24 mouse cellular contexts compared by ENCODE assay signal in genomic region chr15:30122061-30122460, GRCm38 (mm10). TPM values are rescaled to one million over a fixed set of nuclear protein-coding genes. Genes with fewer than 3 reads are reported as not detected.
DNase-seq lines count a peak whose midpoint lies in the region; ATAC-seq and TF ChIP-seq lines count a peak whose summit lies in the region.
"Had no signal": no experiment of that assay in that cellular context is flagged by ENCODE, and none has a peak within 500 bp of the region (broad histone marks: within the 10 kb centered on the region; RNA-seq: fewer than 3 reads in every experiment).

No protein-coding gene starts in this region.

- H3K27me3 ChIP-seq in embryonic facial prominence, embryonic 14.5 days (replicated peaks; ENCODE audit: control insufficient read depth, insufficient read depth, low read length): no peaks in the 10 kb centered on the region
- no peaks in the 10 kb centered on the region for H3K27me3 ChIP-seq in embryonic facial prominence, embryonic 10.5 days (replicated peaks; ENCODE audit: low read depth, poor library complexity, severe bottlenecking)
- H3K27me3 ChIP-seq in forebrain, postnatal 0 days (ENCODE audit: insufficient read depth, low read length): no peaks in the 10 kb centered on the region
- no peaks in the 10 kb centered on the region for H3K27me3 ChIP-seq in forebrain, embryonic 10.5 days (ENCODE audit: poor library complexity, severe bottlenecking)
- H3K27me3 ChIP-seq: CH12.LX; embryonic facial prominence, embryonic 13.5 days; forebrain, embryonic 13.5 days; Patski had no signal

- no peaks in the 10 kb centered on the region for H3K9me3 ChIP-seq in embryonic facial prominence, embryonic 14.5 days (ENCODE audit: control insufficient read depth, low read length)
- H3K9me3 ChIP-seq in embryonic facial prominence, embryonic 10.5 days: no peaks in the 10 kb centered on the region
- no peaks in the 10 kb centered on the region for H3K9me3 ChIP-seq in forebrain, postnatal 0 days (ENCODE audit: low read length)
- no peaks in the 10 kb centered on the region for H3K9me3 ChIP-seq in forebrain, embryonic 10.5 days
- H3K9me3 ChIP-seq: embryonic facial prominence, embryonic 13.5 days; forebrain, embryonic 13.5 days; G1E had no signal

- peak; percentile 23 for DNase-seq in embryonic facial prominence, embryonic 14.5 days (ENCODE audit: low spot score)
- no peak for DNase-seq in embryonic facial prominence, embryonic 10.5 days (ENCODE audit: low spot score)
- peak; percentile 19 for DNase-seq in forebrain, postnatal 0 days
- DNase-seq in forebrain, embryonic 10.5 days (ENCODE audit: extremely low spot score, low spot score): no peak
- peak; percentile 46 for DNase-seq in brain, adult 2 months (ENCODE audit: low read depth, low spot score)
- DNase-seq in telencephalon, adult 2 months (ENCODE audit: low read depth, low spot score): peak; percentile 11
- no peak for DNase-seq in spleen, postnatal 14 days (ENCODE audit: low spot score in 2 of 2)
- DNase-seq: adrenal gland, adult 8-10 months; adrenal gland, postnatal 14 days; adrenal gland, postnatal 36 days; B cell, adult 2 months; cerebellum, adult 11-12 months; cerebellum, adult 2 months; cerebellum, adult 9-10 months; cerebellum, postnatal 10 days; cerebellum, postnatal 25 days had no signal

- H3K4me1 ChIP-seq in embryonic facial prominence, embryonic 14.5 days (ENCODE audit: control insufficient read depth, insufficient read depth, low read length): no peaks in the 10 kb centered on the region
- no peaks in the 10 kb centered on the region for H3K4me1 ChIP-seq in embryonic facial prominence, embryonic 10.5 days
- H3K4me1 ChIP-seq in forebrain, postnatal 0 days (ENCODE audit: insufficient read depth): no peaks in the 10 kb centered on the region
- H3K4me1 ChIP-seq in forebrain, embryonic 10.5 days: no peaks in the 10 kb centered on the region
- H3K4me1 ChIP-seq: embryonic facial prominence, embryonic 13.5 days; forebrain, embryonic 13.5 days had no signal

- H3K27ac ChIP-seq in embryonic facial prominence, embryonic 14.5 days (replicated peaks; ENCODE audit: low read depth, low read length): no peak overlapping the region
- no peak overlapping the region for H3K27ac ChIP-seq in embryonic facial prominence, embryonic 10.5 days (replicated peaks)
- no peak overlapping the region for H3K27ac ChIP-seq in forebrain, postnatal 0 days (ENCODE audit: low read depth, low read length)
- no peak overlapping the region for H3K27ac ChIP-seq in forebrain, embryonic 10.5 days
- H3K27ac ChIP-seq: embryonic facial prominence, embryonic 13.5 days; forebrain, embryonic 13.5 days had no signal

- 79% methylated on average over 3 of the region's 3 CpGs for WGBS in embryonic facial prominence, embryonic 14.5 days
- WGBS in embryonic facial prominence, embryonic 10.5 days: 82% methylated on average over 3 of the region's 3 CpGs
- 32% methylated on average over 3 of the region's 3 CpGs for WGBS in forebrain, postnatal 0 days
- 85% methylated on average over 3 of the region's 3 CpGs for WGBS in forebrain, embryonic 10.5 days

- ATAC-seq in embryonic facial prominence, embryonic 14.5 days (ENCODE audit: low read depth): peak; percentile 22; the same call in 1 of the 2 replicates
- no peak for ATAC-seq in forebrain, postnatal 0 days
- ATAC-seq: activated CD4-positive, CD25-positive, alpha-beta regulatory T cell, adult 4 months; CD4-positive, CD25-positive, alpha-beta regulatory T cell, adult 4 months; forebrain, embryonic 13.5 days; forebrain, embryonic 16.5 days; Patski had no signal

- H3K9ac ChIP-seq in embryonic facial prominence, embryonic 14.5 days (ENCODE audit: low read depth, low read length): no peak overlapping the region
- no peak overlapping the region for H3K9ac ChIP-seq in forebrain, postnatal 0 days
- H3K9ac ChIP-seq: embryonic facial prominence, embryonic 13.5 days; forebrain, embryonic 13.5 days had no signal

- H3K4me3 ChIP-seq in embryonic facial prominence, embryonic 14.5 days (ENCODE audit: low read depth, low read length): no peak overlapping the region
- H3K4me3 ChIP-seq in embryonic facial prominence, embryonic 10.5 days: no peak overlapping the region
- no peak overlapping the region for H3K4me3 ChIP-seq in forebrain, postnatal 0 days (ENCODE audit: low read depth, low read length)
- H3K4me3 ChIP-seq in forebrain, embryonic 10.5 days: no peak overlapping the region
- H3K4me3 ChIP-seq: embryonic facial prominence, embryonic 13.5 days; forebrain, embryonic 13.5 days had no signal

- no peak for TF ChIP-seq CTCF in forebrain, postnatal 0 days (IDR thresholded peaks at IDR 0.05; ENCODE audit: low read depth)

- no peaks in the 10 kb centered on the region for H3K36me3 ChIP-seq in embryonic facial prominence, embryonic 14.5 days (ENCODE audit: control insufficient read depth, insufficient read depth, low read length)
- H3K36me3 ChIP-seq in embryonic facial prominence, embryonic 10.5 days (replicated peaks): no peaks in the 10 kb centered on the region
- no peaks in the 10 kb centered on the region for H3K36me3 ChIP-seq in forebrain, postnatal 0 days (ENCODE audit: insufficient read depth)
- H3K36me3 ChIP-seq in forebrain, embryonic 10.5 days (replicated peaks): no peaks in the 10 kb centered on the region
- H3K36me3 ChIP-seq: embryonic facial prominence, embryonic 13.5 days; G1E had no signal

- no peak overlapping the region for H3K4me2 ChIP-seq in embryonic facial prominence, embryonic 14.5 days (ENCODE audit: low read depth, low read length)
- no peak overlapping the region for H3K4me2 ChIP-seq in forebrain, postnatal 0 days (ENCODE audit: low read depth)
- H3K4me2 ChIP-seq: embryonic facial prominence, embryonic 13.5 days; forebrain, embryonic 13.5 days had no signal

RNA-seq across cellular contexts. Expression of gene Ctnnd2, which starts 50.3 kb away (rescaled TPM):
- polyA plus RNA-seq in embryonic facial prominence, embryonic 14.5 days (2014; fragmentation: Nextera tagmentation; extraction: Ambion mirVana): 6.7 and 7.9 TPM in 2 replicates
- 13.3 and 14.4 TPM in 2 replicates for polyA plus RNA-seq in embryonic facial prominence, embryonic 10.5 days (2016; fragmentation: Nextera tagmentation; extraction: Ambion mirVana)
- total RNA-seq in forebrain, postnatal 0 days (2014; rRNA removed): 130 and 134 TPM in 2 replicates
- polyA plus RNA-seq in forebrain, postnatal 0 days (2015; fragmentation: Nextera tagmentation; extraction: Ambion mirVana): 62.1 and 73.6 TPM in 2 replicates
- polyA plus RNA-seq in forebrain, embryonic 10.5 days (2016; fragmentation: Nextera tagmentation; extraction: Ambion mirVana): 23.4 and 25.3 TPM in 2 replicates
- total RNA-seq: CH12.LX had no signal
- polyA plus RNA-seq: G1E had no signal

Comparison
In these comparisons a context has a peak if more than half of its experiments do, and no peak if none do; other contexts are left out.
1. DNase-seq: peak in embryonic facial prominence, embryonic 14.5 days (single experiment), forebrain, postnatal 0 days (single experiment), brain, adult 2 months (single experiment) and telencephalon, adult 2 months (single experiment); none in embryonic facial prominence, embryonic 10.5 days (single experiment), forebrain, embryonic 10.5 days (single experiment) and spleen, postnatal 14 days (0 of 2).